Mouse (Mus musculus) erythroblast, embryonic 14.5 days (primary cell): Measurements from ENCODE around the gene Gm36028.

Experiments used
- GATA1 ChIP-seq: IDR thresholded peaks from 2 replicates; pipeline ENCODE4 v1.6.1; 2012; ENCODE audit warnings: low read length, inconsistent platforms, mixed read lengths
- TAL1 ChIP-seq: IDR thresholded peaks from 3 replicates; pipeline ENCODE4 v1.6.1; 2012; ENCODE audit warnings: low read length, inconsistent platforms, mixed read lengths

DNA sequence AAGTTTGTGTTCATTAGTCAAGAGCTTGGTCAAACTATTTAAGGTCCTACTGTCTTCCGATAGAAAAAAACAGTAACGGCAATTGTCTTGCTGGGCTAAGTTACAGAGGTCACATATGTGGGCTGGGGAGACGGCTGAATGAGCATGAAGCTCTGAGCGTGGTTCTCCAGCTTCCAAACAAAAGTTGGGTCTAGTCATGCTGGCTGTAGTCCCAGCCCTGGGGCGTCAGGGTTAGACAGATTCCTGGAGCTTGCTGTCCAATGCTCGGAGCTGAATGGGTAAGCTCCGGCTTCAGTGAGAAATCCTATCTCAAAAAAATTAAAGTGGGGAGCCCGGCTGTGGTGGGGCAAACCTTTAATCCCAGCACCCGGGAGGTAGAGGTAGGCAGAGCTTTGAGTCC, 7.7 kb downstream of the Gm36028 start:
- TF ChIP-seq GATA1 (no peak), TAL1 (no peak)
